Comparison of ENCODE assay signal across 8 mouse cellular contexts in genomic region chr3:90446389-90447122, GRCm38 (mm10). TPM values are rescaled to one million over a fixed set of nuclear protein-coding genes. Genes with fewer than 3 reads are reported as not detected.
A peak's percentile ranks its signal among the peaks of the same experiment; 100 is the strongest.
DNase-seq lines count a peak whose midpoint lies in the region; ATAC-seq lines count a peak whose summit lies in the region.

No protein-coding gene starts in this region.

- no peaks in the 10 kb centered on the region for H3K9me3 ChIP-seq in embryonic facial prominence, embryonic 13.5 days
- no peaks in the 10 kb centered on the region for H3K9me3 ChIP-seq in limb, embryonic 12.5 days
- no peaks in the 10 kb centered on the region for H3K9me3 ChIP-seq in midbrain, embryonic 13.5 days
- H3K9me3 ChIP-seq in stomach, embryonic 15.5 days: no peaks in the 10 kb centered on the region

- peak; percentile 40; the same call in 1 of the 2 replicates for ATAC-seq in cerebellum, adult (ENCODE audit: insufficient number of reproducible peaks, low FRiP score, low TSS enrichment)
- ATAC-seq in embryonic facial prominence, embryonic 13.5 days (ENCODE audit: insufficient number of reproducible peaks, insufficient read depth, low FRiP score, low TSS enrichment, low read depth): peak; percentile 92
- ATAC-seq in limb, embryonic 12.5 days (ENCODE audit: insufficient number of reproducible peaks, insufficient read depth, low FRiP score, low TSS enrichment, low read depth): peak; percentile 94
- peak; percentile 95 for ATAC-seq in midbrain, embryonic 13.5 days
- ATAC-seq in stomach, embryonic 15.5 days (ENCODE audit: insufficient read depth, low FRiP score, low read depth): peak; percentile 93

- peaks cover 12% of the 10 kb centered on the region for H3K4me1 ChIP-seq in embryonic facial prominence, embryonic 13.5 days
- H3K4me1 ChIP-seq in limb, embryonic 12.5 days (replicated peaks): peaks cover 15% of the 10 kb centered on the region
- peaks cover 18% of the 10 kb centered on the region for H3K4me1 ChIP-seq in midbrain, embryonic 13.5 days (replicated peaks)
- H3K4me1 ChIP-seq in stomach, embryonic 15.5 days: peaks cover 8% of the 10 kb centered on the region

- H3K9ac ChIP-seq in embryonic facial prominence, embryonic 13.5 days: peak overlapping the region; percentile 62
- H3K9ac ChIP-seq in limb, embryonic 12.5 days (replicated peaks): peak overlapping the region; percentile 52
- peak overlapping the region; percentile 56 for H3K9ac ChIP-seq in midbrain, embryonic 13.5 days (replicated peaks)
- peak overlapping the region; percentile 16 for H3K9ac ChIP-seq in stomach, embryonic 15.5 days

- H3K36me3 ChIP-seq in embryonic facial prominence, embryonic 13.5 days: no peaks in the 10 kb centered on the region
- no peaks in the 10 kb centered on the region for H3K36me3 ChIP-seq in limb, embryonic 12.5 days
- H3K36me3 ChIP-seq in midbrain, embryonic 13.5 days: no peaks in the 10 kb centered on the region
- H3K36me3 ChIP-seq in stomach, embryonic 15.5 days: no peaks in the 10 kb centered on the region

- H3K27ac ChIP-seq in embryonic facial prominence, embryonic 13.5 days: peak overlapping the region; percentile 87
- peak overlapping the region; percentile 95 for H3K27ac ChIP-seq in limb, embryonic 12.5 days
- peak overlapping the region; percentile 84 for H3K27ac ChIP-seq in midbrain, embryonic 13.5 days
- peak overlapping the region; percentile 89 for H3K27ac ChIP-seq in stomach, embryonic 15.5 days

- peak overlapping the region; percentile 38 for H3K4me3 ChIP-seq in embryonic facial prominence, embryonic 13.5 days
- peak overlapping the region; percentile 28 for H3K4me3 ChIP-seq in limb, embryonic 12.5 days (replicated peaks)
- H3K4me3 ChIP-seq in midbrain, embryonic 13.5 days (replicated peaks): peak overlapping the region; percentile 34
- peak overlapping the region; percentile 25 for H3K4me3 ChIP-seq in stomach, embryonic 15.5 days (replicated peaks)

- DNase-seq in cerebellum, adult 11 months: no peak
- peak; percentile 95 to 98 for DNase-seq in heart, adult 9 months (ENCODE audit: low spot score in 2 of 2)
- DNase-seq in kidney, adult 8-10 months: peak; percentile 80 to 91

- no peaks in the 10 kb centered on the region for H3K27me3 ChIP-seq in embryonic facial prominence, embryonic 13.5 days
- H3K27me3 ChIP-seq in limb, embryonic 12.5 days: 0 out of 2 replicates have a peak, but pooled peaks cover 4% of the 10 kb centered on the region
- H3K27me3 ChIP-seq in midbrain, embryonic 13.5 days: no peaks in the 10 kb centered on the region
- H3K27me3 ChIP-seq in stomach, embryonic 15.5 days (replicated peaks): no peaks in the 10 kb centered on the region

- 1% methylated on average over 17 of the region's 17 CpGs for WGBS in embryonic facial prominence, embryonic 13.5 days
- WGBS in limb, embryonic 12.5 days: under 1% methylated on average over 17 of the region's 17 CpGs
- WGBS in midbrain, embryonic 13.5 days: under 1% methylated on average over 17 of the region's 17 CpGs
- WGBS in stomach, embryonic 15.5 days: 0% methylated on average over 17 of the region's 17 CpGs

- H3K4me2 ChIP-seq in embryonic facial prominence, embryonic 13.5 days: peak overlapping the region; percentile 56
- H3K4me2 ChIP-seq in limb, embryonic 12.5 days: peak overlapping the region; percentile 57
- H3K4me2 ChIP-seq in midbrain, embryonic 13.5 days (replicated peaks): peak overlapping the region; percentile 57
- H3K4me2 ChIP-seq in stomach, embryonic 15.5 days: peak overlapping the region; percentile 57

RNA-seq across cellular contexts. Expression of gene Ints3, which starts 13.1 kb away (rescaled TPM):
- 31.0 and 31.1 TPM in 2 replicates for polyA plus RNA-seq in embryonic facial prominence, embryonic 13.5 days (2015; fragmentation: Nextera tagmentation; extraction: Ambion mirVana)
- 43.4 and 44.5 TPM in 2 replicates for polyA plus RNA-seq in limb, embryonic 12.5 days (2016; fragmentation: Nextera tagmentation; extraction: Ambion mirVana)
- polyA plus RNA-seq in midbrain, embryonic 13.5 days (2015; fragmentation: Nextera tagmentation; extraction: Ambion mirVana): 29.1 and 32.6 TPM in 2 replicates
- polyA plus RNA-seq in stomach, embryonic 15.5 days (2015; fragmentation: Nextera tagmentation; extraction: Ambion mirVana): 27.0 and 29.2 TPM in 2 replicates

RNA-seq across cellular contexts. Expression of gene Npr1, which starts 19.1 kb away (rescaled TPM):
- polyA plus RNA-seq in embryonic facial prominence, embryonic 13.5 days (2015; fragmentation: Nextera tagmentation; extraction: Ambion mirVana): 2.8 and 5.0 TPM in 2 replicates
- 2.7 and 3.8 TPM in 2 replicates for polyA plus RNA-seq in limb, embryonic 12.5 days (2016; fragmentation: Nextera tagmentation; extraction: Ambion mirVana)
- 1.8 and 2.4 TPM in 2 replicates for polyA plus RNA-seq in midbrain, embryonic 13.5 days (2015; fragmentation: Nextera tagmentation; extraction: Ambion mirVana)
- polyA plus RNA-seq in stomach, embryonic 15.5 days (2015; fragmentation: Nextera tagmentation; extraction: Ambion mirVana): 5.3 and 5.7 TPM in 2 replicates

RNA-seq across cellular contexts. Expression of gene Ilf2, which starts 29.4 kb away (rescaled TPM):
- polyA plus RNA-seq in embryonic facial prominence, embryonic 13.5 days (2015; fragmentation: Nextera tagmentation; extraction: Ambion mirVana): 265 and 286 TPM in 2 replicates
- 329 and 362 TPM in 2 replicates for polyA plus RNA-seq in limb, embryonic 12.5 days (2016; fragmentation: Nextera tagmentation; extraction: Ambion mirVana)
- 343 and 361 TPM in 2 replicates for polyA plus RNA-seq in midbrain, embryonic 13.5 days (2015; fragmentation: Nextera tagmentation; extraction: Ambion mirVana)
- polyA plus RNA-seq in stomach, embryonic 15.5 days (2015; fragmentation: Nextera tagmentation; extraction: Ambion mirVana): 151 and 168 TPM in 2 replicates

RNA-seq across cellular contexts. Expression of gene Snapin, which starts 44.3 kb away (rescaled TPM):
- polyA plus RNA-seq in embryonic facial prominence, embryonic 13.5 days (2015; fragmentation: Nextera tagmentation; extraction: Ambion mirVana): 85.5 and 100 TPM in 2 replicates
- polyA plus RNA-seq in limb, embryonic 12.5 days (2016; fragmentation: Nextera tagmentation; extraction: Ambion mirVana): 66.2 and 71.3 TPM in 2 replicates
- polyA plus RNA-seq in midbrain, embryonic 13.5 days (2015; fragmentation: Nextera tagmentation; extraction: Ambion mirVana): 87.9 and 89.1 TPM in 2 replicates
- 71.6 and 78.5 TPM in 2 replicates for polyA plus RNA-seq in stomach, embryonic 15.5 days (2015; fragmentation: Nextera tagmentation; extraction: Ambion mirVana)

RNA-seq across cellular contexts. Expression of gene Slc27a3, which starts 56.8 kb away (rescaled TPM):
- 39.6 and 44.3 TPM in 2 replicates for polyA plus RNA-seq in embryonic facial prominence, embryonic 13.5 days (2015; fragmentation: Nextera tagmentation; extraction: Ambion mirVana)
- polyA plus RNA-seq in limb, embryonic 12.5 days (2016; fragmentation: Nextera tagmentation; extraction: Ambion mirVana): 43.6 and 43.8 TPM in 2 replicates
- polyA plus RNA-seq in midbrain, embryonic 13.5 days (2015; fragmentation: Nextera tagmentation; extraction: Ambion mirVana): 20.2 and 21.8 TPM in 2 replicates
- polyA plus RNA-seq in stomach, embryonic 15.5 days (2015; fragmentation: Nextera tagmentation; extraction: Ambion mirVana): 14.5 and 16.1 TPM in 2 replicates

Comparison
In these comparisons a context has a peak if more than half of its experiments do, and no peak if none do; other contexts are left out.
1. ATAC-seq: peak in every context shown above with its lines; median percentile 95 in midbrain, embryonic 13.5 days; 94 in limb, embryonic 12.5 days; 93 in stomach, embryonic 15.5 days; 92 in embryonic facial prominence, embryonic 13.5 days; 40 in cerebellum, adult.